Mouse (Mus musculus) lung, postnatal 14 days (tissue): ENCODE results near the gene Gm30083.

ENCODE experiments used
- DNase-seq: peaks from one replicate; pipeline ENCODE4 v3.0.0; 2021

The Gm30083 gene

GRCm38 (mm10) chr14:34015063-34015462 is at the start of gene Gm30083:
Gene Gm30083 (minus strand): TSS chr14:34015182.
- DNase-seq = no peak

- no peak for DNase-seq
Measured at GRCm38 (mm10) chr14:34052516-34052915, 37.5 kb upstream of the Gm30083 start, which contains the start of gene Antxrl. Gene Antxrl (plus strand): TSS chr14:34052707.

DNA sequence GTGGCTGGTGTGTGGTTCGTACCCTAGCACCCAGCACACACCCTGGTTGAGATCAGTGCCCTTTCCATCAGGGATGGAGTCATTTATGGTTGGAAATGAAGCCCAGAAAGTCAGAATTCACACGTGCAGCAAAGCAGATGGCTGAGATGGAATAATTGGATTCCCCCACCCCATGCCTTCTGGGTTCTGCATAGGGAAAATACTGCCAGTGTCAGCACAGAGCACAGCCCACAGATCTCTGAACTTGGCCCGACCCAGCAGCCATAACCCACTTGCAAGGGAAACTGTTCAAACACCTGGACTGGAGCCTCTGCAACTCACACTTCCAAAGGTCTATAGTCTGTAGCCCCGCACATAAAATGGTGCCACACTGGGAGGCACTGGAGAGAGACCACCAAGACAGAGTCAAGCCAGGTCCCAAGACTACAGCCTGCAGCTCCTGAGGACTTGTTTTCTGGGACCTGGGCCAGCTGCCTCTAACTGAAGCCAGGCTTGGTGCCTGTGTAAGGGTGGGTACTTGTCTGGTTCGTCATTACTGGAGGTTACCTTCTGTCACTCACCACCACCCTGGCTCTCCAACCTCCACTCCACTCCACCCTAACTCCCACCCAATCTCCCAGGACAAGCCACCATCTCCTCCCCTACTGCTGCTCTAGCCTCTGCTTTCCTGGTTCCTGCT is 35.3 kb upstream of the Gm30083 start:
- no peak for DNase-seq

DNA sequence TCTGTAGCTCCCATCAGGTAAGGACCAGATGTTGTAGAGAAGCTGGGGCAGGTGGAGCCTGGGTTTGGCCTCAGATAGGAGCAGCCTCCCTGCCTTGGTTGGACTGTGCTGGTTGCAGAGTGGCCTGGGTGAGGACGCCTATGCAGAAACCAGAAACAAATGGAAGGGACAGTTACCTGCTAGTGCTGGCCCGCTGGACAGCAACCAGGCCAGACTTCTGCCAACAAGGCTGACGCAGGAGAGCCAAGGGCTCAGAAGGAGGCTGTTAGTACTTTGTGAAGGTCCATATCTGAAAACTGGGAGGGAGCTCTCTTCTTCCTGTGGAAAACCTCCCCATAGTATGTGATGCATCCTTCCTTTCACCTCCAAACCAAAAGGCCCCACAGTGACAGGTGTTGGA is 28.4 kb upstream of the Gm30083 start:
- no peak for DNase-seq

DNA sequence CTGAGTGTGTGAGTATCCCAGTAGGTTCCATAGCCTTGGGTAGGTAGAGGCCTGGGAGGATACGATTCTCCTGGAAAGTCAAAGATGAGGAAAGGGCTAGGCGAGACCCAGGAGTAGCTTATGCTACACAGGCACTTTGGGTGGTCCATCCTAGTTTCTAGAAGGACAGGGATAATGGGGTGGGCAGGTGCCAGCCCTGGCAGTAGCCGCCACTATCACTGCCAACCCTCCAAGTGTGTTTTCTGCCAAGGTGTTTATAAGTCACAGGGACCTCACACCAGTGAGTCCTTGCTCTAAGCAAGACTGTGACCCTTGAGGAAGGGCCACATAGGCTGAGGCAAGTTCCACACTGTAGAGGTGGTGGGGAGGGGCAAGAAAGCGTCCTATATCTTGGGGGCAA is 26.3 kb upstream of the Gm30083 start:
- DNase-seq = no peak

GRCm38 (mm10) chr14:34033841-34034610 is 19.0 kb upstream of the Gm30083 start:
- DNase-seq = no peak

- DNase-seq = no peak
Measured at GRCm38 (mm10) chr14:34026710-34027109, 11.7 kb upstream of the Gm30083 start.

- DNase-seq = no peak
Measured at GRCm38 (mm10) chr14:34016938-34017337, 2.0 kb upstream of the Gm30083 start.

- no peak for DNase-seq
Measured at GRCm38 (mm10) chr14:34016381-34016780, 1.4 kb upstream of the Gm30083 start, which contains the start of gene Gm5460. Gene Gm5460 (plus strand): TSS chr14:34016758.

DNA sequence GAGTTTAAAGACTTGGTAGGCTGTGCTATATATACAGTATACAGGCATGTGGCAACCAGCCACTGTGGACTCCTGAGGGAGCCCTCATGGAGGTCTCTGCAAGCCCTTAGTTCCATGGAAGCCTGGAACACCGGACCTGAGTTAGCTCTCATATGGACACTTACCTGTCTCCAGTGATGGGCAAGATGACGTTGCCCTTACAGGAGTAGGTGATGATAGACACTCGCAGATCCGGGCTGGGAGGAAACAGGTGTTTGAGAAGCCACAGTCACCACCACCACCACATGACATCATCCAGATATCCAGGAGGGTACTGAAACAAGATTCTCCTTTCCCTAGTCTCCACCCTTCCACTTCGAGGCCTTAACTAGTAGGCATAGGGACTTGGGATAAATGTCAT is 12.6 kb downstream of the Gm30083 start:
- no peak for DNase-seq

GRCm38 (mm10) chr14:34001445-34001844 is 13.5 kb downstream of the Gm30083 start:
- DNase-seq = no peak

- DNase-seq = no peak
Measured at GRCm38 (mm10) chr14:34000076-34000475, 14.9 kb downstream of the Gm30083 start.

- no peak for DNase-seq
Measured at GRCm38 (mm10) chr14:33997427-33997826, 17.6 kb downstream of the Gm30083 start.

DNA sequence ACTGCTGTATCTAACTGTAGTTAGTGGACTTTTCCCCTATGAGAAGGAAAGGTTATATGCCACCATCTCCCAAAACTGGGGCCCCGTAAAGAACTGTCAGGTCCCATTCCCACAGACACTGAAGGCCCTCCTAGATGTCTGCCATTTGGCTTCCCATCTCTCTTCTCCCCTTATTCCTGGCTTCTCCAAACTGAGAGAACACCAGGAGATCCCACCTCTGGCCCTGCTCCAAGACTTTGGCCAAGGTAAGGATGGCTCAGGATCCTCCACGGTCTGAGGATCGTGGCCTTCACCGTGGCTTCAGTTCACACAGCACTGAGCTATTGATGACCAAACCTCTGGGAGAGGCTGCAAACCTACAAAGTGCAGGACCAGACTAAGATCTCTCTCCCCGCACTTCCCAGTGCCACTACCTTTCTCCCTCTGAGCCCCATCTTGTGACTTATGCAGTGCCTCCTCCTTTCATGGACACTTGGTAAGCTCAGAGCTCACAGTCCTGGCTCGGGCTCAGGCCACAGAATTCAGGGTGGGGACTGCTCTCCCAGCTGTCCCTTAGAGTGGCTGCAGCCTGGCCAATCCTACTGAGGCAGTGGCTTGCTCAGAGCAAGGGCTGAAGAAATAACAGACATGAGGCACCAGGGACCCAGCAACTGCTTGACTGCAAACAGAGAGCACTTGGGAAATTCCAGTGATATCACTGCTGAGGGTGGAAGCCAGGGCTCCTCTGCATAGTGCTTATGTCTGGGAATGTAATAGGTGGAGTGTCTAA is 21.3 kb downstream of the Gm30083 start:
- no peak for DNase-seq

DNA sequence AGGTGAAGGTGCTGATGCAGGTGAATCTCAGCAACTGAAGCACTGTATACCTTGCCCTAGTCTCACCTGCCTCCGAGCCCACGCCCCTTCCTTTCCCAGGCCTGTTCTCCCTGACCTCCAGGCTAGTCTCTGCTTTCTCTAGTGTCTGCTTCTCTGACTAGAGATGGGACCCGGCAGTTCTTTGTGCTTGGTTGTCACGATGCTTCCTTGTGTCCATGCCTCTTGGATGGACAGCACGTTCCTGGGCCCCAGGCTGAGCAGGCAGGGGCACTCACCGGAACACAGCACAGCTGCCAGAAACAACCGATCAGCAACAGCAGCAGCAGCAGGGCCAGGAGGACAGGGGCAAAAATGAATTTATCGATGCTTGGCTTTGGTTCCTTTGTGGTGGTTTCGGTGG is 21.9 kb downstream of the Gm30083 start:
- DNase-seq = no peak

- no peak for DNase-seq
Measured at GRCm38 (mm10) chr14:33991971-33992370, 23.0 kb downstream of the Gm30083 start.

DNA sequence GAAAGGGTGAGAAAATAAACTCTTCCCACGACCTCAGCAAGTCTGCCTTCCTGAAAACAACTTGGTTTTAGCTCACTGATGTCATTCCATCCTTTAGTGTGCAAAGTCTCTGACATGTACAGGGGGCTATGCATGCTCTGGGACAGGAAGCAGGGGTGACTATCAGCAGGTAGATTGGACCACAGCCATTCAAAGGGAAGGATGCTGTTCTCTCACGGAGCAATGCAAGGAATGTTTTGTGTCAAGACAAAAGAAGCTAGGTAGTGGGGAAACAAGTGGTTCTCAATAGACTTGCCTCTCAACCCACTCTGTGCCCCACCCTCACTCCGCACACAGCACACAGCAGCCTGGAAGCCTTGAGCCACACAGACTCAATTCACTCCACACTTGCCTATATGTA is 25.8 kb downstream of the Gm30083 start:
- no peak for DNase-seq

- no peak for DNase-seq
Measured at GRCm38 (mm10) chr14:33978604-33979059, 36.4 kb downstream of the Gm30083 start, which contains the start of gene Zfp488. Gene Zfp488 (minus strand): TSS chr14:33978764.

- no peak for DNase-seq
Measured at GRCm38 (mm10) chr14:33977748-33978147, 37.2 kb downstream of the Gm30083 start.

DNA sequence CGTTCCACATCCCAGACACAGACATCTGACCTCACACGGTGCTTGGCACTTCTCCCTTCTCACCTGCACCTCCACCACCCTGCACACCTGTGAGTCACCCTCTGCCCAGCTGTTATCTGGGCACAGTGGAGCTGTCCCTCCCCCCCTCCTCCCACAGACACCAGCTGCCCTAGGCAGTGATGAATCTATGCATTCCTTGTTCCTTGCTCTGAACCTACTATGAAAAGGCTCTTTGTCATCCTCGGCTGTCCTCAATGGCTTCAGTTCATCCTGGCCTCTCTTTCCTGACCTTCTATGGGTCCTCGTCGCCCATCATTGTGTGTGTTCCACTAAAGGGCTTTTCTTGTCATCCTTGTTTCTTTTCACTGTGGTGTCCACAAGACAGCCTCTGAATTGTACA is 40.2 kb downstream of the Gm30083 start:
- no peak for DNase-seq

DNA sequence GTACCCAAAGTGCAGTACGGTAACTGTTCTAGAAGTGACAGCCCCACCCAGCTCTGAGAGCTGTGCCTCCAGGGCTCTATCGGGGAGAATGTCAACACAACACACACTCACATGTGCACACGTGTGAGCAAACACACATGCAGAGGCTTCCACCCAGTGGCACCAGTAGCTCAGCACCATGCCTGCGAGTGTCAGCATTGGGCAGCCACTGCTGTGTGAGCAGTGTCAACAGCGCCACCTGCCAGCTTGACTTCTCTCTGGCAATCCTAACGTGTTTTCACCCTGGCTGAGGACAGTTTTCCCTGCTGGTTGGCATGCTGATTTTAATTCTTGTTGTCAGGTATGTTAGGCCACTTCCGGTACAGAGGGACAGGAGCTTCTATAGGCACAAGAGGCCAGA is 42.3 kb downstream of the Gm30083 start:
- DNase-seq = no peak

DNA sequence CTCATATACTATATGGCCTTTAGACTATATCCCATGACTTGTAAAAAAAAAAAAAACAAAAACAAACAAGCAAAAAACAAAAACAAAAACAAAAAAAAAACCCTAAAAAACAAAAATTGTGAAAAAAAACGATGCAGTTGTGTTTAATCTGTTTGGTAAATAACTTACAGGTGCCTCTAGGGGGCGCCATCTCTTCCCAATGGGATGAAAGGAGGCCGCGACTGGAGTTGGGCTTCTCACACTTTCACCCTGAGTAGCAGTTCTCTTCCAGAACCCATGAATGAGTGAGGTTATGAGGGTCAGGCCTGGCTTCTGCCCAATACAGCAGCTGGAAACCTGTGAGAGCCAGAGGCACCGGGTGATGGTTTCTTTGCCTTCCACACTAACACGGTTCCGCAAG is 49.3 kb downstream of the Gm30083 start:
- peak; percentile 3 for DNase-seq

DNA sequence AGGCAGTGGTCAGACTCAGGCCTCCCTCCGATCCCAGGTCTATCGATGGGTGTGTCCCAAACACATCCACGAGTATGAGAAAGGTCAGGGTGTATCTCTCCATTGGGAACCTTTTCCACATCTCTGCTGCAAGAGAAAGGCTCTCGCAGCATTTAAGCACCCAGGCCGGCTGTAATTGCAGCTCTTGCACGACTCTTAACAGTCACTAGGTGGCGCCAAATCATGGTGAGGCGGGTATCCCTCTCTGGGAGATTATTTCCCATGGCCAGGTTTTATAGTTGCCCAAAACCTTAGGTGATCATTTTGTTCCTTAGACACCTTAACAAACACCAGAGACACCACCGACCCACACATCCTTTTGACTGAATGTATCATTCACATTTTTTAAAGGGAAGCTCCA is 55.6 kb downstream of the Gm30083 start:
- peak; percentile 53 for DNase-seq
